23 mouse cellular contexts compared by ENCODE assay signal in the genomic region with DNA sequence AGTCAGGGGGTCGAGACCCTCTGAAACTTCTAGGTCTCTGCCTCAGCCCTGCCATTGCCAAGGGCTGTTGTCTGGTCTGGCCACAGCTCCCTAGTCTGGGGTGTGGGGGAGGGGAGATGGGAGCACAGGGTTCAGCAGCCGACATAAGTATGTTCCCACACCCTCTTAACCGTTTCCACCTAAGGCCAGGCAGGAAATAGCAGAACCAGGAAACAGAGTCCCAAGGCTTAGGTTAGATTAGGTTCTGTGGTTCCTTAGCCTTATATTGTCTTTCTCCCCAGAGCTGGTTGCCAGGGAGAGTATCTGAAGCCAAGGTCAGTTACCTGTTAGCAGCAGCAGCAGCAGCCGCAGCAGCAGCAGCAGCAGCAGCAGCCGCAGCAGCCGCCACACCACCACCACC.
A peak's percentile ranks its signal among the peaks of the same experiment; 100 is the strongest.
DNase-seq lines count a peak whose midpoint lies in the region; ATAC-seq and TF ChIP-seq lines count a peak whose summit lies in the region.
"Had no signal": no experiment of that assay in that cellular context is flagged by ENCODE, and none has a peak within 500 bp of the region (broad histone marks: within the 10 kb centered on the region; RNA-seq: fewer than 3 reads in every experiment).

No protein-coding gene starts in this region.

- DNase-seq in gastrocnemius, adult 2 months, result peak; percentile 11
- no peak for DNase-seq in gastrocnemius, adult 18-20 months (ENCODE audit: low spot score)
- DNase-seq in embryonic facial prominence, embryonic 14.5 days (ENCODE audit: low spot score), result no peak
- no peak for DNase-seq in stomach, postnatal 0 days (ENCODE audit: low spot score)
- no peak for DNase-seq in kidney, adult 2 months
- DNase-seq: adrenal gland, adult 8-10 months; cerebellum, adult 2 months; cerebellum, postnatal 25 days; kidney, postnatal 36 days; lung, adult 2 months; lung, postnatal 14 days; midbrain, embryonic 14.5 days; retina, postnatal 1 day; right cerebral cortex, postnatal 25 days; spleen, adult 18-20 months had no signal

- H3K4me3 ChIP-seq in gastrocnemius, adult 2 months, result no peak overlapping the region
- no peak overlapping the region for H3K4me3 ChIP-seq in intestine, embryonic 16.5 days (ENCODE audit: low read length)
- H3K4me3 ChIP-seq in intestine, embryonic 15.5 days (replicated peaks), result no peak overlapping the region
- H3K4me3 ChIP-seq in embryonic facial prominence, embryonic 14.5 days (ENCODE audit: low read depth, low read length), result no peak overlapping the region
- no peak overlapping the region for H3K4me3 ChIP-seq in stomach, postnatal 0 days (ENCODE audit: low read depth, low read length)
- H3K4me3 ChIP-seq in neural tube, embryonic 15.5 days (replicated peaks), result no peak overlapping the region
- H3K4me3 ChIP-seq in kidney, adult 2 months (ENCODE audit: insufficient read depth, low read depth, low read length), result no peak overlapping the region
- H3K4me3 ChIP-seq: kidney, embryonic 15.5 days had no signal

- H3K9me3 ChIP-seq in intestine, embryonic 16.5 days (ENCODE audit: control insufficient read depth, low read length), result no peaks in the 10 kb centered on the region
- H3K9me3 ChIP-seq in intestine, embryonic 15.5 days, result no peaks in the 10 kb centered on the region
- H3K9me3 ChIP-seq in embryonic facial prominence, embryonic 14.5 days (ENCODE audit: control insufficient read depth, low read length), result no peaks in the 10 kb centered on the region
- no peaks in the 10 kb centered on the region for H3K9me3 ChIP-seq in stomach, postnatal 0 days (ENCODE audit: control insufficient read depth, low read length)
- no peaks in the 10 kb centered on the region for H3K9me3 ChIP-seq in neural tube, embryonic 15.5 days (replicated peaks)
- H3K9me3 ChIP-seq: kidney, embryonic 15.5 days had no signal

- no peak for TF ChIP-seq CTCF in gastrocnemius, adult 2 months (IDR thresholded peaks at IDR 0.05)
- TF ChIP-seq CTCF in stomach, postnatal 0 days (IDR thresholded peaks at IDR 0.05; ENCODE audit: low read depth), result no peak
- no peak for TF ChIP-seq CTCF in kidney, adult 2 months (conservative IDR thresholded peaks at IDR 0.05; ENCODE audit: insufficient read depth, insufficient read length, low read depth, low read length)

- no peak overlapping the region for H3K27ac ChIP-seq in gastrocnemius, adult 2 months
- no peak overlapping the region for H3K27ac ChIP-seq in intestine, embryonic 16.5 days (ENCODE audit: low read length)
- H3K27ac ChIP-seq in intestine, embryonic 15.5 days, result no peak overlapping the region
- no peak overlapping the region for H3K27ac ChIP-seq in embryonic facial prominence, embryonic 14.5 days (replicated peaks; ENCODE audit: low read depth, low read length)
- H3K27ac ChIP-seq in stomach, postnatal 0 days (replicated peaks), result no peak overlapping the region
- H3K27ac ChIP-seq in neural tube, embryonic 15.5 days (replicated peaks), result no peak overlapping the region
- H3K27ac ChIP-seq in kidney, adult 2 months (ENCODE audit: insufficient read depth, low read depth, low read length), result no peak overlapping the region
- H3K27ac ChIP-seq: kidney, embryonic 15.5 days had no signal

- H3K4me1 ChIP-seq in intestine, embryonic 16.5 days (ENCODE audit: control insufficient read depth, insufficient read depth, low read length), result no peaks in the 10 kb centered on the region
- H3K4me1 ChIP-seq in intestine, embryonic 15.5 days (replicated peaks), result no peaks in the 10 kb centered on the region
- H3K4me1 ChIP-seq in embryonic facial prominence, embryonic 14.5 days (ENCODE audit: control insufficient read depth, insufficient read depth, low read length), result no peaks in the 10 kb centered on the region
- no peaks in the 10 kb centered on the region for H3K4me1 ChIP-seq in stomach, postnatal 0 days (replicated peaks; ENCODE audit: control insufficient read depth, insufficient read depth)
- 0 out of 2 replicates have a peak, but pooled peaks cover 3% of the 10 kb centered on the region for H3K4me1 ChIP-seq in neural tube, embryonic 15.5 days
- H3K4me1 ChIP-seq in kidney, adult 2 months (ENCODE audit: control insufficient read depth, insufficient read depth, low read length), result no peaks in the 10 kb centered on the region

- TF ChIP-seq POLR2A in kidney, adult 2 months (IDR thresholded peaks at IDR 0.05; ENCODE audit: low read depth, low read length), result no peak

- intact Hi-C loops in gastrocnemius, adult 2 months (cut with DNase I), result no loop called here

- H3K36me3 ChIP-seq in intestine, embryonic 16.5 days (ENCODE audit: control insufficient read depth, insufficient read depth, low read length), result no peaks in the 10 kb centered on the region
- H3K36me3 ChIP-seq in intestine, embryonic 15.5 days, result 0 out of 2 replicates have a peak, but pooled peaks cover 3% of the 10 kb centered on the region
- peaks cover 14% of the 10 kb centered on the region for H3K36me3 ChIP-seq in embryonic facial prominence, embryonic 14.5 days (ENCODE audit: control insufficient read depth, insufficient read depth, low read length)
- peaks cover 4% of the 10 kb centered on the region; the same call in 1 of the 2 replicates for H3K36me3 ChIP-seq in stomach, postnatal 0 days (ENCODE audit: control insufficient read depth, insufficient read depth, low read length)
- H3K36me3 ChIP-seq in neural tube, embryonic 15.5 days, result peaks cover 24% of the 10 kb centered on the region
- no peaks in the 10 kb centered on the region for H3K36me3 ChIP-seq in kidney, adult 2 months (ENCODE audit: control insufficient read depth, insufficient read depth, low read length)

- no peaks in the 10 kb centered on the region; the same call in 1 of the 2 replicates for H3K27me3 ChIP-seq in intestine, embryonic 16.5 days (replicated peaks; ENCODE audit: control insufficient read depth, insufficient read depth, low read length)
- H3K27me3 ChIP-seq in intestine, embryonic 15.5 days (replicated peaks), result no peaks in the 10 kb centered on the region
- H3K27me3 ChIP-seq in embryonic facial prominence, embryonic 14.5 days (replicated peaks; ENCODE audit: control insufficient read depth, insufficient read depth, low read length), result no peaks in the 10 kb centered on the region
- no peaks in the 10 kb centered on the region for H3K27me3 ChIP-seq in stomach, postnatal 0 days (ENCODE audit: control insufficient read depth, insufficient read depth, low read length)
- H3K27me3 ChIP-seq in neural tube, embryonic 15.5 days (replicated peaks), result no peaks in the 10 kb centered on the region
- H3K27me3 ChIP-seq in kidney, adult 2 months (replicated peaks; ENCODE audit: control insufficient read depth, insufficient read depth, low read length), result no peaks in the 10 kb centered on the region
- H3K27me3 ChIP-seq: kidney, embryonic 15.5 days had no signal

- no peak overlapping the region for H3K9ac ChIP-seq in intestine, embryonic 16.5 days (ENCODE audit: low read depth, low read length)
- H3K9ac ChIP-seq in intestine, embryonic 15.5 days, result no peak overlapping the region
- peak overlapping the region; percentile 20; the same call in 1 of the 2 replicates for H3K9ac ChIP-seq in embryonic facial prominence, embryonic 14.5 days (ENCODE audit: low read depth, low read length)
- no peak overlapping the region for H3K9ac ChIP-seq in stomach, postnatal 0 days (ENCODE audit: low read length)
- H3K9ac ChIP-seq in neural tube, embryonic 15.5 days (replicated peaks), result no peak overlapping the region
- H3K9ac ChIP-seq: kidney, embryonic 15.5 days had no signal

- peak; percentile 38; the same call in 1 of the 2 replicates for ATAC-seq in intestine, embryonic 16.5 days
- ATAC-seq in intestine, embryonic 15.5 days, result no peak
- ATAC-seq in embryonic facial prominence, embryonic 14.5 days (ENCODE audit: low read depth), result no peak
- ATAC-seq in stomach, postnatal 0 days (ENCODE audit: low FRiP score, low TSS enrichment), result peak; percentile 51; the same call in 1 of the 2 replicates
- no peak for ATAC-seq in neural tube, embryonic 15.5 days (ENCODE audit: low FRiP score)
- ATAC-seq: CD4-positive, CD25-positive, alpha-beta regulatory T cell, adult 4 months; hindbrain, embryonic 16.5 days; intestine, postnatal 0 days had no signal

- H3K4me2 ChIP-seq in intestine, embryonic 16.5 days (ENCODE audit: low read depth, low read length), result no peak overlapping the region
- H3K4me2 ChIP-seq in intestine, embryonic 15.5 days (replicated peaks), result no peak overlapping the region
- no peak overlapping the region for H3K4me2 ChIP-seq in embryonic facial prominence, embryonic 14.5 days (ENCODE audit: low read depth, low read length)
- H3K4me2 ChIP-seq in stomach, postnatal 0 days (replicated peaks; ENCODE audit: low read depth), result no peak overlapping the region
- no peak overlapping the region for H3K4me2 ChIP-seq in neural tube, embryonic 15.5 days
- H3K4me2 ChIP-seq: heart, embryonic 11.5 days; kidney, embryonic 15.5 days had no signal

- TF ChIP-seq EP300 in stomach, postnatal 0 days (optimal IDR thresholded peaks at IDR 0.05), result no peak

- WGBS in intestine, embryonic 16.5 days, result 49% methylated on average over 6 of the region's 6 CpGs
- whole genome bisulfite sequencing in intestine, embryonic 15.5 days, result 24% methylated on average over 4 of the region's 6 CpGs
- 48% methylated on average over 4 of the region's 6 CpGs for WGBS in embryonic facial prominence, embryonic 14.5 days
- WGBS in stomach, postnatal 0 days, result 56% methylated on average over 6 of the region's 6 CpGs
- WGBS in neural tube, embryonic 15.5 days, result 77% methylated on average over 5 of the region's 6 CpGs
- 51% methylated on average over 6 of the region's 6 CpGs for WGBS in kidney, adult 2 months

Comparison
In these comparisons a context has a peak if more than half of its experiments do, and no peak if none do; other contexts are left out.
1. ATAC-seq: peak in intestine, embryonic 16.5 days (single experiment) and stomach, postnatal 0 days (single experiment); none in intestine, embryonic 15.5 days (single experiment), embryonic facial prominence, embryonic 14.5 days (single experiment) and neural tube, embryonic 15.5 days (single experiment).